Mouse (Mus musculus) cerebellum, adult 9-11 months (tissue): Measurements from ENCODE around the gene Npas4.
"Not testable (repeated sequence)": the region's sequence is repeated elsewhere in the genome, so short reads cannot be mapped to it uniquely, and the experiment has no call there.

ENCODE experiments used
- DNase-seq: peaks from one replicate; pipeline ENCODE4 v3.0.0; 2022

Npas4 gene

GRCm38 (mm10) chr19:4990256-4990625, at the start of gene Npas4:
Npas4 (minus strand) TSS chr19:4990316.
- DNase-seq, result no peak

GRCm38 (mm10) chr19:5039301-5040114, 49.4 kb upstream of the Npas4 start:
- DNase-seq, result no peak

DNA sequence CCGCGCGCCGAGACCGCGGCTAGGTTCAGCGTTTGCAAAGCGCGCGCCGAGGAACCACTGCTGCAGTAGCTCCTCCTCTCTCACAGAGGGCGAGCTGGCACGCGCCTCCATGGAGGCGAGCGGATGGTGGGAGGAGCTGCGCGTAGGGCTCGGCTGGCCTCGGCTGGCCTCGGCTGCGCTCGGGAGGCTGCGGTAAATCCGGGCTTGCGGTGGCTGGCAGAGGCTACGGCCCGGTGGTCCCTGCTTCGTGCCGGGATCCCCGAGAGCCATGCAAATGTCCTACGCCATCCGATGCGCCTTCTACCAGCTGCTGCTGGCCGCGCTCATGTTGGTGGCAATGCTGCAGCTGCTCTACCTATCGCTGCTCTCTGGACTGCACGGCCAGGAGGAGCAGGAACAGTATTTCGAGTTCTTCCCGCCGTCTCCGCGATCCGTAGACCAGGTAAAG, 48.6 kb upstream of the Npas4 start, which contains the start of the genes B4gat1 and AC124502.3:
Gene B4gat1, plus strand, starts transcription at position 118 of the 448 bp plus-strand sequence.
Gene AC124502.3, plus strand, starts transcription at position 183 of the 448 bp plus-strand sequence.
- DNase-seq, result peak; percentile 95

DNA sequence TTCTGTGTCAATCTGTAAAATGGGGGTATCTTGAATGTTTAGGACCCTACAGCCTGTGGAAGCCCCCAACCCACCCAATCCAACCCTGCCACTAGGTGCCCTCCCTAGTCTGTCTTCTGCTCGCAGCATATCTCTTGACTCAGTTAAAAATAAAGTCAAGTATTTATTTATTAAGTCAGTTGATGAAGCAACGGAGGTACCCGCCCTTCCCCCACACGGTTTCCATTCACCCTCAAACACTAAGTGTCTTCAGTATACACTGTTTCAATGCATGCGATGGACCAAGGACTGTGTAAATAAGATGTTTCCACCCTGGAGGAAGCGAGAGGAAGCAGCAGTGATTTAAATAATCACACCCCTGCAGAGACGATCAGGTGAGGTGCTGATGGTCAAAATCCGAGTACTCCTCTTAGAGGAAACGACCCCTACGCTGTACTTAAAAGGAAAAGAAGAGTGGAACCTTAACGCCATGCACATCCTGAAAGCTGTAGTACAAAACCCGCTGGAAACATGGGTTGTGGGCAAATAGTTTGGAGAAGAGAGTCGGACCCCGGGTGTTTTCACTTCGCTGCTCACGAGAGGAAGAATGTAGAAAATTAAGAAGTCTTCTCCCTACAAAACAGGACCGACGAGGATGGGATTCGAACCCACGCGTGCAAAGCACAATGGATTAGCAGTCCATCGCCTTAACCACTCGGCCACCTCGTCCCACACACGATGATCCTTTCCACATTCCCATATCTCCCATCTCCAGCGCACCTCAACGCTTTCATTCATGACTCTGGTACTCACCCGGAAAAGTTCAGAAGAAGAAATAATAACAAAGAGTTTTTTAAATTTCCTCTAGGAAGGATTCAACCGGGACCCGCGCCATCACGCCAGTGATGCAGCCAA, 47.8 kb upstream of the Npas4 start:
- DNase-seq, result peak; percentile 93

GRCm38 (mm10) chr19:5036577-5036976, 46.5 kb upstream of the Npas4 start:
- DNase-seq, result no peak

- DNase-seq, result no peak
These were observed 42.6 kb upstream of the Npas4 start for GRCm38 (mm10) chr19:5032686-5033085.

- no peak for DNase-seq
These were observed 36.0 kb upstream of the Npas4 start for GRCm38 (mm10) chr19:5026111-5026510.

DNA sequence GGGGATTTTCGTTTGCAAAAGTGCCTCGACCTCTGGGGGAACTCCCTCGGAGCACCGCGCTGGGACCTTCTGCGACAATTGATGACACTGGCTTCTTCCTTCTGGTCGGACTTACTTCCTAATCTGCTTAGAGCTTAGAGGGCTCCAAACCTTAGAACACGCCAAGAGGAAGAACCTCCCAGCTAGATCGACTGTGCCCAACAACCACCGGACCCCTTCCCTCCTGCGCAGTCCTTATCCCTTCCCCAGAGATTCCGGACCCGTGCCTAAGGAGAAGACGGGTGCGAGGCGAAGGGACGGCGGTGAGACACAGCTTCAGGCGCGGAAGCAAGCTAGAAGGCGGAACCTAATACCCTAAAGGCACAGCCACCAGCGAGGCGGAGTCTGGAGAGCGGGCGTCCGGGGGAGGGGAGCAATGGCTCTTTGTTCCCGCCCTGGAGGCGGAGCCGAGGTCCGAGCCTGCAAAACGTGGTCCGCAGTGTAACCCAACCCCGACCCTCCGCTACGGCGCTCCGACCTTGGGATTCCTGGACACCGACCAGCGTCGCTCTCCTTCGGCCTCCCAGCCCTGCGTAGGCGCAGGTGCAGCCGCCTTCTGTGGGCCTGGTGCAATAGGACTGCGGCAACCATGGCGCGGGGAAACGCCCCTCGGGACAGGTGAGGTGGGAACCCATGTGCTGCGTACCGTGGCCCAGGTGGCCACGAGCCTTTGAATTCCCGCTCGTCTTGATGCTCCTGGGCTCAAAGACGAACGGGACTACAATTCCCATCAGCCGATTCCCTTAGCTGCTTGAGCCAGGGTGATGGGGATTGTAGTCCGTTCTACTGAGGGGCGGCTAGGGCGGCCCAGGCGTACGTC, 33.7 kb upstream of the Npas4 start, which contains the start of gene Slc29a2:
Gene Slc29a2, plus strand, starts transcription at position 240 of the 859 bp plus-strand sequence.
- peak; percentile 94 for DNase-seq

GRCm38 (mm10) chr19:5021416-5021815, 31.3 kb upstream of the Npas4 start:
- DNase-seq, result no peak

GRCm38 (mm10) chr19:5018191-5018590, 28.1 kb upstream of the Npas4 start:
- no peak for DNase-seq

DNA sequence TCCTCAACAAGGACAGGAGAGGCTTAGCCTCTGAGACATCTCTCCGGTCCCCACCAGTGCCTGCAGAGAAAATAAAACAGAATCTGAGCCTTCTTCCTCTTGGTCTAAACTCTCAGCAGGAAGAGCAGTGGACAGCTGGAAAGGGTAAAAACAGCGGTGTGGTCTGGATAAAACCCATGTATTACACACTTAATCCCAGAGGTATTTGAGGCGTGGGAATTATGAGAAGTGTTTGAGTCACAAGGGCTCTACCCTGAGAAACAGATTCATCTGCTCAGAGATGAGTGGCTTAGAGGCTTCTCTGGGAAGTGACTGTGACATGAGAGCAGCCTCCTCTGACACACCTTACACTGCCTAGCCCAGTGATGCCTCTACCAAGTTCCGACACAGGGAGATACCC, 27.5 kb upstream of the Npas4 start:
- DNase-seq, result no peak

DNA sequence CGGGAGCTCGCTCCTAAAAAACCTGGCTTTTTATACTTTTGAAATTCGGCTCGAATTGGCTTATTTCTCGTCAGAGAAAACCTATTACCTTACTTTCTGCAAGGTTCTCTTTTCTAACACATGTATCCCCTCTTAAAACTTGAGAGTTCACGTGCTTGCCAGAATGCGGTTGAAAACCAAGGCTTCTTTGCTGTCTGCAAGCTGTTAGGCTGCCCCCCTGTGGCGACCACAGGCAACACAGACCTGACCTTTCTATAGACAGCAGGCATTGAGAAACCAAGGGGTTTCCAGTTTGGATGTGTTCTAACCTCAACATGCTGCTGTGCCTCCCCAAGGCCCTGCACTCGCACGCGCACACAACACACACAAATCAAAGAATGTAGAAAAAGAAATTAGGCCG, 26.7 kb upstream of the Npas4 start:
- DNase-seq, result peak; percentile 70

DNA sequence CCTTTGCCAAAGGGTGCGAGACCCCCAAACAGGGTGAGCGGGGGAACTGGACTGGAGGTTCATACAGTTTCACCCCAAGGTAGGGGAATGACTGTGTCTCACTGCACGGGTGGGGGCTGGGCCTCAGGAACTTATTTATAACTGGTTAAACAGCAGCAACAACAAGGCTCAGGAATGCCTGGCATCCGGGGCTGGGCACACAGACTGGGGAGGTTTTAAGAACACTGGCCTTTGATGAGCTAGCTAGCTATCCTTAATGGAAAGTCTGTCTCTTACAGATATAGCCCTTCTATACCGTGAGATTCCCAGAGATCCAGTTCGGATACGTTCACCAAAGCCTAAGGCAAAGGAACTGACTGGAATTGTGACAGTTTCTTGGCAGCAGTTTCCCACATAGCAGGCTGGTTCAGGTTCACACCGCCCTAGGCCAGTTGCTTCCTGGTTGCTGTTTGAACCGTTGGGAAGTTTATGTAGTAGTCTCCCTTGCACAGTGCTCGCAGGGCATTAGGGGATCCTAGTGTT, 26.2 kb upstream of the Npas4 start:
- DNase-seq, result no peak

DNA sequence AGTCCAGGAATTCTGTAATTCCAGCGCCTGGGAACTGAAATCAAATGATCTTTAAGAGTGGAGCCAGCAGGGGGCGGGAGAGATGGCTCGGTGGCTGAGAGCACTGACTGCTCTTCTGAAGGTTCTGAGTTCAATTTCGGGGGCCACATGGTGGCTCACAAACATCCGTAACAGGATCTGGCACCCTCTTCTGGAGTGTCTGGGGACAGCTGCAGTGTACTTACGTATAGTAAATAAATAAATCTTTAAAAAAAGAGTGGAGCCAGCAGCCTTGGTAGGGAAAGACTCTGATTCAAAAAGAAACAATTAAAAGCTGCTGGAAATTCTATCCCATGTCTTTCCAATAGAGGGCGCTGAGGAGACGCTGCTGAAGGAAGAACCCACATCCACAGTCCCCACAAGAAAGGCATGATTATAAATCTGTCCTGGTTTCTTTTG, 24.9 kb upstream of the Npas4 start:
- DNase-seq, result peak; percentile 66

GRCm38 (mm10) chr19:5013138-5013537, 23.0 kb upstream of the Npas4 start:
- DNase-seq, result no peak

GRCm38 (mm10) chr19:5004925-5005324, 14.8 kb upstream of the Npas4 start:
- no peak for DNase-seq

GRCm38 (mm10) chr19:5003644-5004043, 13.5 kb upstream of the Npas4 start:
- not testable (repeated sequence) for DNase-seq

DNA sequence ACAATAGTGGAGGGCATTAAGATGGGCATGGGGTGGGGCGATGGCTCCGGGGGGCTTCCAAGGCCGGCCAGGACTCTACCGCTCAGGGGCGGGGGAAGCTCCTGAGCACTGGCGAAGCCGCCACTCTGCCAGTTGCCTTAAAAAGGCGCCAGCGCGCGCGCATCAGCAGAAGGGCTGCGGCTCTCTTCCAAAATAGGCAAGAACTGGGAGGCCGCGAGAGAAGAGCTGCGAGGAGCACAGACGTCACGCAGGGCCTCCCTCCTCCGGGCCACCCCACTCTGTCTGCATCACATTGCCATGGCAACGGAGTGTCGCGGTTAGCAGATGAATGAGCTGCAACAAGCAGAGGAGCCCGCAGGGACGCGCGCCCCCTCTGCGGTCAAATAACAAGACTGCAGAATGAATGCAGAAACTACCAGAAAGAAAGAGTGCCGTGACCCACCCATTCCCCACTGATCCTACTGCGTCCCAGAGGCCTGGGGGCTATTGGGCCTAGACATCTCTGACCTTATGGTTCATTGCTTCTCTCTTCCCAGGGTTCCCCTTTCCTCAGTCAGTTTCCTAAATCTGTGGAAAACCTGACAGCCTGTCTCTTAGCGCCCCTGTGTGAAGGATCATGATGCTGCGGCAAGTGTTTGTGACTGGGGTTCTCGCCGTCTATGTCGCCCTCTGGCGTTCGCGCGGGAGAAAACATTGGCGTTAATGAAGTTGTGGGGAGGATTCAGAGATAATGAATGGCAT, 11.7 kb upstream of the Npas4 start:
- peak; percentile 90 for DNase-seq

- DNase-seq, result peak; percentile 21
These were observed 9.5 kb upstream of the Npas4 start for GRCm38 (mm10) chr19:4999445-5000140.

DNA sequence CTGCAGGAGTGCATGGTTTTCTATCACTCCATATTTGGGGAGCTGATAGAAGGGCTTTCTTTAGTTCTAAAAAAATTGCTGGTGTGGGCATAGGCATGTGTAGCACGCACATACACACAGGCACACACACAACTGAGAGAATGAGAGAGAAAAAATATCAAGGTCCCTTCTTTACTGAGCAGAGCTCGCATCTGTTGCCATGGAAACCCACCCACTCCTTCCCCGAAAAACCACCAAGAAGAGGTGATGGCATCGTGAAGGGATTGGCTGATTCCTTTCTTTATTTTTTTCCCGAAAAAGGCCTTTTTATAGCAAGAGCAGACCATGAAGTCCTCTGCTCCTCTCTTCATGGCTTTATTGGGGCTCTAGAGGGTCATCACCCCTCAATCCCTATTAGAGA, 3.9 kb upstream of the Npas4 start:
- DNase-seq, result peak; percentile 7

GRCm38 (mm10) chr19:4992904-4993303, 2.8 kb upstream of the Npas4 start:
- peak; percentile 90 for DNase-seq
